Mouse (Mus musculus) neural tube, embryonic 15.5 days (tissue): Measurements from ENCODE around the gene Isy1. TPM values are rescaled to one million over a fixed set of nuclear protein-coding genes. Genes with fewer than 3 reads are reported as not detected.

Source experiments
- ATAC-seq: fragments of 200-750 bp; cut with Nextera tagmentation; 2 replicates; pipeline ENCODE4 v1.8.0; 2017; ENCODE audit warnings: mild to moderate bottlenecking, moderate TSS enrichment, moderate library complexity; ENCODE audit not compliant: low FRiP score
- H3K27ac ChIP-seq: fragments of 300-500 bp; sonication (generic); replicated peaks from 2 replicates; pipeline ENCODE4 v1.5.1; 2015; ENCODE audit warnings: mild to moderate bottlenecking, inconsistent platforms
- H3K27me3 ChIP-seq: fragments of 300-500 bp; sonication (generic); replicated peaks from 2 replicates; pipeline ENCODE4 v1.6.1; 2015; ENCODE audit warnings: inconsistent platforms
- H3K36me3 ChIP-seq: fragments of 300-500 bp; sonication (generic); 2 replicates; pipeline ENCODE4 v1.6.1; 2015; ENCODE audit warnings: inconsistent platforms
- H3K4me1 ChIP-seq: fragments of 300-500 bp; sonication (generic); 2 replicates; pipeline ENCODE4 v1.6.1; 2015; ENCODE audit warnings: inconsistent platforms
- H3K4me2 ChIP-seq: fragments of 300-500 bp; sonication (generic); 2 replicates; pipeline ENCODE4 v1.6.1; 2015; ENCODE audit warnings: inconsistent platforms, mild to moderate bottlenecking, moderate library complexity
- H3K4me3 ChIP-seq: fragments of 300-500 bp; sonication (generic); replicated peaks from 2 replicates; pipeline ENCODE4 v1.5.1; 2015; ENCODE audit warnings: mild to moderate bottlenecking, inconsistent platforms
- H3K9ac ChIP-seq: fragments of 300-500 bp; sonication (generic); replicated peaks from 2 replicates; pipeline ENCODE4 v1.6.1; 2015; ENCODE audit warnings: mild to moderate bottlenecking, inconsistent platforms
- H3K9me3 ChIP-seq: fragments of 300-500 bp; sonication (generic); replicated peaks from 2 replicates; pipeline ENCODE4 v1.6.1; 2016; ENCODE audit warnings: inconsistent platforms
- WGBS: fragments of 180-500 bp; shearing (Covaris S2); methylation state at CpG from one replicate; pipeline ENCODE4 v1.1.7; 2015; ENCODE audit warnings: mixed read lengths; 5-methylcytosine and 5-hydroxymethylcytosine counted together
- polyA plus RNA-seq: library from polyadenylated mRNA; unstranded; fragments of >200 nt; fragmentation: Nextera tagmentation; extraction: Ambion mirVana; gene quantifications from 2 replicates; pipeline ENCODE4 v1.2.1, GENCODE M21; 2015

The Isy1 gene
- polyA plus RNA-seq, 1 experiment from 2014 or later: 22.6 TPM

DNA sequence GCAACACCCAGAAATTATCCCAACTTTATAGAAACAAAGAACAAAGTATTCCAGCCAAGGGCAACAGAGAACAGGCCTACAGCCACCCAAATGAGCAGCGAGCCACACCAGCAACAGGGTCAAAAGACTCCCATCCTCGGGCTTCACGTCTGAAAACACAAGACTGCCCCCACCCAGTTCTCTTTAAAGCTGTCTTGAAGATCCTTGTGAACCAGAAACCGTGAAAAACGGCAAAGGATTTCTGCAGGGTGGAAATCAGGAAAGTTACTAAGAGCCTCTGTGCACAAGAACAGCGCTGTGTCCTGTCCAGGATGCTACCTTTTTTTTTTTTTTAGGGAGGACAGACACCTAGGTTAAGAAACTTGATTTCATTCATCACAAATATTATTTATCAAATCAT, 28.3 kb downstream of the Isy1 start:
- H3K27ac ChIP-seq: no peak overlapping the region
- no peaks in the 10 kb centered on the region for H3K27me3 ChIP-seq
- peak overlapping the region; percentile 78; the same call in 1 of the 2 replicates for H3K9ac ChIP-seq
- 44% methylated on average over 6 of the region's 6 CpGs for WGBS
- H3K4me2 ChIP-seq: peak overlapping the region; percentile 95
- peaks cover 33% of the 10 kb centered on the region for H3K4me1 ChIP-seq
- no peaks in the 10 kb centered on the region for H3K9me3 ChIP-seq
- peak overlapping the region; percentile 78 for H3K4me3 ChIP-seq
- H3K36me3 ChIP-seq: peaks cover 10% of the 10 kb centered on the region; the same call in 1 of the 2 replicates
- no peak for ATAC-seq

DNA sequence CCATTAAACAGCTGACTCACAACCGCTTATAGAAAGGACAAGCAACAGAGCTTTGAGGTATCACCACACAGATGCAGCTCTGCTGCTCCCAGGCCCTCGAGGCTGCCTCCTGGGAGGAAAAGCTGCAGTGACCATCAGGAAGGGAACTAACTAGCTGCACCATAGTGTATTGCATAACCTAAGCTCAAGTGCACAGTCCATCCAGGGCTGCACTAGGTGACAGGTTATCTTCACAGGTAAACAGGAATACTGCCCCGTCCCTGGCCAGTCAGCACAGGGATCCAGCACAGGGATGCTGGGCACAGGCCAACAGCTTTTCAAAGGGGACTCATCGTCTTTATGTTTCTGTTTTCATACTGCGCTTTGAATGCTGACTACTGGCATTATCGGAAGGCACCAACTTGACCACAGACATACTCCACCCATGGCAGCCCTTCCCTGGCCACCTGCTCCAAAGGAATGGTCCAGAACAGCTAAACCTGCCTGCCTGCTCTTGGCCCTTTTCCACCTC, 28.9 kb downstream of the Isy1 start:
- Histone ChIP-seq H3K9me3 (no peaks in the 10 kb centered on the region), H3K4me1 (peaks cover 33% of the 10 kb centered on the region), H3K9ac (no peak overlapping the region), H3K4me2 (peak overlapping the region; percentile 95), H3K27me3 (no peaks in the 10 kb centered on the region), H3K36me3 (peaks cover 5% of the 10 kb centered on the region; the same call in 1 of the 2 replicates), H3K4me3 (no peak overlapping the region), H3K27ac (no peak overlapping the region)
- 91% methylated on average over 6 of the region's 6 CpGs for WGBS
- no peak for ATAC-seq

DNA sequence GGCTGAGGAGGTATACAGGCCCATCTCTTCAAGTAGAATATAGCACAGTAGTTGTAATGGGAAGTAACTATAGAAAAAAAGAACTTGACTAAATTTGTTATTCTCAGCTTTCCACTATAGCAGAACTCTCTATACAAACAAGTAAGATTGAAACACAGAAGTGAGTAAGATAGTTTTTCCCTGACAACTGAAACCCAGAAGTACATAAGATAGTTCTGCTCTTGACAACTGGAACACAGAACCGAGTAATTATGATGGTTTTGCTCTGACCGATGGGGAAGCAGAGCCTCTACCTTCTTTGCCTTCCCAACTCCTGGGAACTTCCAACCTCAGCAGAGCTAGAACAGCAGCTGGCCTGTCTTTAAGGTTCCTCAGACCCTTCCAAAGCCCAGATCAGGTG, 29.5 kb downstream of the Isy1 start:
- 97% methylated on average over 2 of the region's 2 CpGs for WGBS
- ATAC-seq: no peak
- Histone ChIP-seq H3K36me3 (peaks cover 5% of the 10 kb centered on the region; the same call in 1 of the 2 replicates), H3K9me3 (no peaks in the 10 kb centered on the region), H3K4me3 (no peak overlapping the region), H3K27me3 (no peaks in the 10 kb centered on the region), H3K4me2 (0 out of 2 replicates have a peak overlapping the region, but pooled peaks have one; percentile 95), H3K9ac (no peak overlapping the region), H3K27ac (no peak overlapping the region), H3K4me1 (peaks cover 33% of the 10 kb centered on the region)

DNA sequence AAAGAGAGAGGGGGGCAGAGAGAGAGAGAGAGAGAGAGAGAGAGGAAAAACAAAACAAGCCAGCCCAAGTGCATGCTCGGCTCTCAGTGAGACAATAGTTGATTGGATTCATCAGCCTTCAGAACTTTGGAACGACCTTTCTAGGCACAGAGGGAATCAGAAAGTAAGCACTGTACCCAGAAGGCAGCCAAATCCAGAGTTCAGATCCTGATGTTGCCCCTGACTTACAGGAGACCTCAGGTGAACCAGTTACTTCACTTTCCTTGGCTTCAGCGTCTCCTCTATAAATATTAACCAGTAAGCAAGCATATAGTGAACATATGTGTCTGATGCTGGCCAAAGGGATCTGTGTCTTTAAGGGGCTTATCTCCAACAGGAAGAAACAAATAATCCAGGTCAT, 30.1 kb downstream of the Isy1 start:
- Histone ChIP-seq H3K4me1 (peaks cover 33% of the 10 kb centered on the region), H3K36me3 (peaks cover 1% of the 10 kb centered on the region; the same call in 1 of the 2 replicates), H3K27me3 (no peaks in the 10 kb centered on the region), H3K27ac (no peak overlapping the region), H3K9me3 (no peaks in the 10 kb centered on the region), H3K9ac (no peak overlapping the region), H3K4me2 (no peak overlapping the region), H3K4me3 (no peak overlapping the region)
- ATAC-seq: no peak
- WGBS: 79% methylated on average over 3 of the region's 3 CpGs

DNA sequence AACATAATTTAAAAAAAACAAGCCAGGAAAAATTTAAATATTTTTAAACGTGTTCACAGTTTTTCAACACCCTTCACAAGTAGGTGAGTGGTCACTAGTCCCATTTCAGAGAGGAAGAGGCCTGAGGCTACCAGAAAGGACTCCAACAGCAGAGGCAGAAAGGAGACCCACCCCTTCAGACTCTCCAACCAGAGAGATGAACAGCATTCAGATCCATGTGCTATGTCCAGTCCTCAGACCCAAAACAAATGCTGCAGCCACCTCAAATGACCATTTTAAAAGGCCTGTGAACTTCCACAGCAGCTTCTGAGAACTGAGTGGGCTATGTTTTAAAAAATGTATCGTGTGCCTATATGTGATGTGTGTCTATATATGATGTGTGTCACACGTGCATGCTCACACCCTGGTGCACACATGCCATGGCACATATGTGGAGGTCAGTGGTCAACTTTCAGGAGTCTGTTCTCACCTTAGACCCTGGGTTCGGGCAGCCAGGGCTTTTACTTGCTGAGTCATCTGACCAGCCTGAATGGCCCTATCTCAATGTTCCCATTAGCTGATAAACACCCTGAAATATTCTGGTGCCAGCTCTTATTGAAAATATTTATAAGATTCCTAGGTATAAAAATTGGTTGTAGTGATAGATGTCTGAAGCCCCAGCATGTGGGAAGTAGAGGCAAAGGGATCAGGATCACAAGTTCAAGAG, 30.7 kb downstream of the Isy1 start:
- Histone ChIP-seq H3K4me2 (no peak overlapping the region), H3K4me1 (peaks cover 33% of the 10 kb centered on the region), H3K9me3 (no peaks in the 10 kb centered on the region), H3K4me3 (no peak overlapping the region), H3K27ac (no peak overlapping the region), H3K27me3 (no peaks in the 10 kb centered on the region), H3K9ac (no peak overlapping the region), H3K36me3 (no peaks in the 10 kb centered on the region)
- ATAC-seq: no peak
- WGBS: 93% methylated on average over 4 of the region's 4 CpGs

DNA sequence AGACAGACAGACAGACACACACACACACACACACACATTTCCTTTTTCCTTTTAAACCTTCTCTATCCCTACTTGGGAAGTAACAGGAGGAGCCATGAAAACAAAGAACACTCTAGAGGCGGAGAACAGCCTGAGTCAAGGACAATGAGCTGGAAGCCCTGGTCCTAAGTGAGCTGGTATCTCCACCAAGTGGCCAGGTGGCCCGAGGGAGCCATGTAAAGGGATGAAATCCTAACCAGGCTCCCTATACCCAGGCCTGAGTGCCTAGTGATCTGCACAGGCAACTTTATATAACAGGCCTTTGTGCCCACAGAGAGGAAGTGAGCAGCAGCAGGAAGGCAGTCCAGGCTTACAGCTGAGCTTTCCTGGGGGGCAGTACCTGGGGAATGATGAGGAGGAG, 31.7 kb downstream of the Isy1 start:
- no peak overlapping the region for H3K4me2 ChIP-seq
- no peak overlapping the region for H3K9ac ChIP-seq
- H3K27ac ChIP-seq: no peak overlapping the region
- no peak overlapping the region for H3K4me3 ChIP-seq
- H3K36me3 ChIP-seq: no peaks in the 10 kb centered on the region
- WGBS: 65% methylated on average over 2 of the region's 2 CpGs
- H3K4me1 ChIP-seq: peaks cover 25% of the 10 kb centered on the region
- no peaks in the 10 kb centered on the region for H3K9me3 ChIP-seq
- no peak for ATAC-seq
- H3K27me3 ChIP-seq: no peaks in the 10 kb centered on the region

DNA sequence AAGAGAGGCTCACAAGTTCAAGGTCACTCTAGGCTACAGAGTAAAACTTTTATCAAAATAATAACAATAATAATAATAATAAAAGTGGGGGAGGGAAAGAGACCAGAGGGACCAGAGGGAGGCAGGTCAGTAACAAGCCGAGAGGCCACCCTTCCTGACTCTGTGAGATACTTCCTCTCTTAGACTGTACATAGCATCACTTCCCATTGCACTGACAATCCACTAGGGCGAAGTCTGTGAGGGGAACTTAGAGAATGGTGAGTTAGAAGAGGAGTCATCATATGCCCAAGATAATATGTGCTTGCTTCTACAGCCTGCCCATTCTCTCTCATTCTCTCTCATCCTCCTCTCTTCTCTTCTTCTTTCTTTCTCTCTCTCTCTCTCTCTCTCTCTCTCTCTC, 32.6 kb downstream of the Isy1 start:
- no peak for ATAC-seq
- H3K36me3 ChIP-seq: no peaks in the 10 kb centered on the region
- no peaks in the 10 kb centered on the region for H3K27me3 ChIP-seq
- no peak overlapping the region for H3K4me2 ChIP-seq
- no peak overlapping the region for H3K27ac ChIP-seq
- no peak overlapping the region for H3K4me3 ChIP-seq
- H3K9me3 ChIP-seq: no peaks in the 10 kb centered on the region
- 81% methylated on average over 2 of the region's 2 CpGs for WGBS
- H3K9ac ChIP-seq: no peak overlapping the region
- H3K4me1 ChIP-seq: peaks cover 23% of the 10 kb centered on the region

DNA sequence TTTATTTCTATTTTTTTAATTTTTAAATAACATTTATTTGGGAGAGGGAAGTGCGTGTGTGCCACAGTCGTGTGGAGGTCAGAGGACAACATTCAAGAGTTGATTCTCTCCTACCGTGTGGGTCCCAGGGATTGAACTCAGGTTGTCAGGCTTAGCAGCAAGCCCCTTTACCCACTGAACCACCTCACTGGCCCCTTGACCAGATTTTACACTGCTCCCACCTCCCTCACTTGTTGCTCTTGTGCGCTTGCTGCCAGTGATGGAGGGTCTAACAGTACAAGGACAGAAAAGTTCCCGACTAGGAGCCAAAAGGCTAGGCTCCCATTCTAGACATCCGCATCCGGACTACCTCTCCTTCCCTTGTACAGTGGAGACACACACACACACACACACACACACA, 33.1 kb downstream of the Isy1 start:
- Histone ChIP-seq H3K27me3 (no peaks in the 10 kb centered on the region), H3K9me3 (no peaks in the 10 kb centered on the region), H3K4me2 (no peak overlapping the region), H3K4me3 (no peak overlapping the region), H3K4me1 (peaks cover 17% of the 10 kb centered on the region), H3K27ac (no peak overlapping the region), H3K36me3 (no peaks in the 10 kb centered on the region), H3K9ac (no peak overlapping the region)
- no peak for ATAC-seq
- 93% methylated on average over 7 of the region's 7 CpGs for WGBS

DNA sequence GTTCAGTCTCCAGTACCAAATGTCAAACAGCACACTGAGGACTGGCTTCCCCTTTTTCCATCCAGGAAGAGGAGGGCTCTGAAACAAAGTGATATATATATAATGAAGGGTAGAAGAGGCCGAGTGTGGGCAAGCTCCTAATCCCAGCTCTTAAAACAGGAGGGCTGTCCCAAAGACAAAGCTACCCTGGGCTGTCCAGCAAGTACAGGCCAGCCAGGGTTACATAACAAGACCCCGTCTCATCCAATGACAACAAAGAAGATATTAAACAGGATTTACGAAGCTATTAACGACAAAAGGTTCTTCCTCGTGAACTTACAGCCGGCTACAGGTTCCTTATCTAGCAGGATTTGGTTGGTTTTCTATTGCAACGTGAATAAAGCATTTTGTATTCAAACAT, 33.7 kb downstream of the Isy1 start:
- no peak overlapping the region for H3K4me2 ChIP-seq
- no peaks in the 10 kb centered on the region for H3K9me3 ChIP-seq
- H3K9ac ChIP-seq: no peak overlapping the region
- no peak overlapping the region for H3K27ac ChIP-seq
- peaks cover 12% of the 10 kb centered on the region for H3K4me1 ChIP-seq
- H3K36me3 ChIP-seq: no peaks in the 10 kb centered on the region
- WGBS: 73% methylated on average over 7 of the region's 7 CpGs
- no peak overlapping the region for H3K4me3 ChIP-seq
- ATAC-seq: no peak
- H3K27me3 ChIP-seq: no peaks in the 10 kb centered on the region

DNA sequence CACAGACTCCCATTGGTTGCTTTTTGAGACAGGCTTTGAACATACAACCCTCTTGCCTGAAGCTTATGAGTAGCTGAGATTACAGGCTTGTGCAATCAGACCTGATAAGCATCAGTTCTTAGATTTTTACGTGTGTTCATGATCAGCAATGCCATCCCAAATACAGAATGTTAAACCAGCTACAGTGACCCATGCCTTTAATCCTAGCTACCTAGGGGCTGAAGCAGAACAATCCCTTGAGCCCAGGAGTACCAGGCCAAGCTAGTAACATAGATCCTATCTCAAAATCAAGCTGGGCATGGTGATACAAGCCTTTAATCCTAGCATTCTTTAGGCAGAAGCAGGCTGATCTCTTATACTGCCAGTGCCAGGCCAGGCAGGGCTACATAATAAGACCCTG, 34.6 kb downstream of the Isy1 start:
- Histone ChIP-seq H3K4me2 (no peak overlapping the region), H3K4me1 (peaks cover 4% of the 10 kb centered on the region; the same call in 1 of the 2 replicates), H3K36me3 (no peaks in the 10 kb centered on the region), H3K27me3 (no peaks in the 10 kb centered on the region), H3K9me3 (no peaks in the 10 kb centered on the region), H3K4me3 (no peak overlapping the region), H3K27ac (no peak overlapping the region), H3K9ac (no peak overlapping the region)
- no peak for ATAC-seq
- WGBS: 97% methylated on average over 1 of the region's 1 CpGs

DNA sequence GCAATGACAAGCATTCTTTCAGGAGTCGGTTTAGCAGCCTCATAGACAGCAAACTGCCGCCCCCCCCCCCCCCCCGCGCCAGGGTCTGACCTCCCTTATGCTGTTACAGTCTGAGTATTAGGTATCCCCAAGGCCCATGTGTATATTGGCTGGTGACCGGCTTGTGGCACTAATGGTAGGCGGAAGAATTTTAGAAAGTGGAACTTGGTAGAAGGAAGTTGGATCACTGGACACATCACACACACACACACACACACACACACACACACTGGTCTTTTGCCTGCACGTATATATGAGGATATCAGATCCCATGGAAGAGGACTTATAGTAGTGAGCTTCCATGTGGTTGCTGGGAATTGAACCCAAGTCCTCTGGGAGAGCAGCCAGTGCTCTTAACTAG, 36.1 kb downstream of the Isy1 start:
- no peak for ATAC-seq
- Histone ChIP-seq H3K36me3 (no peaks in the 10 kb centered on the region), H3K27me3 (no peaks in the 10 kb centered on the region), H3K9ac (no peak overlapping the region), H3K4me2 (no peak overlapping the region), H3K9me3 (no peaks in the 10 kb centered on the region), H3K27ac (no peak overlapping the region), H3K4me3 (no peak overlapping the region), H3K4me1 (peaks cover 4% of the 10 kb centered on the region; the same call in 1 of the 2 replicates)
- WGBS: 87% methylated on average over 6 of the region's 7 CpGs

DNA sequence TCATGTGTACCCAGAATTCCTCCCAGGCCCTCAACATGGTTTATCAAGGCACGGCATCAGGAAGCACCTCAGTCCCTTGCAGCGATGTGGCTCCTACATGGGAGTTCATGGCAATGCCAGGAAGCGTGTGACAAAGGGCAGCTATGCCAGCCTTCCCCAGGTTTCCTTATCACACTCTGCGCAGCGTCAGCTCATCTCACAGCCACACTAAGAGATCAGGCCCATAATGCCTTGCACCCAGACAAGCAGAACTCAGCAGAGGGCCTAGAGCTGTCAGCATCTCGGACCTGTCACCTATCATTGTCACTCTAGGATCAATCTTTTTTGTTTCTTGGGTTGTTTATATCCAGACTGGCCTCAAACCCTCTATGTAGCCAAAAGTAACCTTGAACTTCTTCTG, 39.0 kb downstream of the Isy1 start:
- Histone ChIP-seq H3K4me3 (no peak overlapping the region), H3K9me3 (no peaks in the 10 kb centered on the region), H3K9ac (no peak overlapping the region), H3K27me3 (no peaks in the 10 kb centered on the region), H3K36me3 (peaks cover under 1% of the 10 kb centered on the region; the same call in 1 of the 2 replicates), H3K4me1 (peaks cover 8% of the 10 kb centered on the region), H3K27ac (no peak overlapping the region), H3K4me2 (no peak overlapping the region)
- no peak for ATAC-seq
- 89% methylated on average over 6 of the region's 6 CpGs for WGBS
